Mouse (Mus musculus): ENCODE data around the gene Asb18. TPM values are rescaled to one million over a fixed set of nuclear protein-coding genes. Genes with fewer than 3 reads are reported as not detected.

Asb18 gene
- polyA plus RNA-seq, 1 experiment from 2014 or later = 0.09 TPM

DNA sequence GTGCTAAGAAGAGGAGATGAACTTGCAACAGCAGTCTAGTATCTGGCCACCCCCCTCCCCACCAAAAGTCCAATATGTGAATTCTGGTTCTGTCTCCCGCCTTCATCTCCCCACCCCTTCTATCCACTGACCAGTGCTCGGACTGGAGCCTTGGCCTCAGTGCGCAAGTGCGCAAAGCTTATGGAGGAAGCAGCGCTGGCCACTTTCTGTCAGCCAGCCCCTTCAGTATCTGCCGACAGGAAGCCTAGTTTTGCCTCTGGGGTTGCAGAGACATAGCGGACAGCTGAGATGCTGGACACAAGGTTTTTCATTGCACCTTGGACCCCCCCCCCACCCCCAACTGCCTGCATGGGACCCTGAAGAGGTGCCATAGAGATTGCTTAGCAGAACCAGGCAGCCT, 92.2 kb downstream of the Asb18 start:
- Histone ChIP-seq H3K9ac (no peak overlapping the region), H3K27me3 (peaks cover 99% of the 10 kb centered on the region), H3K9me3 (peaks cover 5% of the 10 kb centered on the region; the same call in 1 of the 2 replicates), H3K27ac (no peak overlapping the region), H3K4me3 (no peak overlapping the region), H3K4me2 (replicated peaks) (peak overlapping the region; percentile 42), H3K36me3 (no peaks in the 10 kb centered on the region), H3K4me1 (peaks cover 21% of the 10 kb centered on the region)
- no peak for ATAC-seq (ENCODE audit: insufficient number of reproducible peaks, insufficient read depth, low FRiP score, low TSS enrichment)
- WGBS = 2% methylated on average over 7 of the region's 7 CpGs

DNA sequence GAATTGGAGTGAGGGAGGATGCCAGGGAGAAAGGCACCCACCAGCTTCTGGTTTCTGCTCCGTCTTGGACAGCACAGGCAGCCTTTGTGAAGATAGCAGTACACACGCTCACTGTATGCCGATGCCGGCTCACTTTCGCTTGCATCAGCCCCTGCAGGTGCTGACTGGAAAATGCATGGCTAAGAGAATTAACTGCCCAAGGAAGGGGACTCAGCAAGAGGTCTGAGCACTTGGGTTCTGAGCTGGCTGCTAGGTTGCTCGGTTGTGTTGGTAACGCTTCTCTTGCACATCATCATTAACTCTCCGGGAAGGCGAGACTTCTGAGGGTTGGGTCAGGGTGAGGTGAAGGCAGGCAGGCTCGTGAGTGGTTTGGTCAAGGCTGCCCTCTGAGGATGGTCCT, 92.7 kb downstream of the Asb18 start:
- no peak overlapping the region for H3K9ac ChIP-seq
- H3K4me2 ChIP-seq (replicated peaks) = no peak overlapping the region
- no peak overlapping the region for H3K27ac ChIP-seq
- peaks cover 19% of the 10 kb centered on the region for H3K4me1 ChIP-seq
- H3K9me3 ChIP-seq = peaks cover 5% of the 10 kb centered on the region; the same call in 1 of the 2 replicates
- ATAC-seq (ENCODE audit: insufficient number of reproducible peaks, insufficient read depth, low FRiP score, low TSS enrichment) = no peak
- H3K4me3 ChIP-seq = no peak overlapping the region
- WGBS = 3% methylated on average over 10 of the region's 10 CpGs
- H3K27me3 ChIP-seq = peaks cover 99% of the 10 kb centered on the region
- no peaks in the 10 kb centered on the region for H3K36me3 ChIP-seq

DNA sequence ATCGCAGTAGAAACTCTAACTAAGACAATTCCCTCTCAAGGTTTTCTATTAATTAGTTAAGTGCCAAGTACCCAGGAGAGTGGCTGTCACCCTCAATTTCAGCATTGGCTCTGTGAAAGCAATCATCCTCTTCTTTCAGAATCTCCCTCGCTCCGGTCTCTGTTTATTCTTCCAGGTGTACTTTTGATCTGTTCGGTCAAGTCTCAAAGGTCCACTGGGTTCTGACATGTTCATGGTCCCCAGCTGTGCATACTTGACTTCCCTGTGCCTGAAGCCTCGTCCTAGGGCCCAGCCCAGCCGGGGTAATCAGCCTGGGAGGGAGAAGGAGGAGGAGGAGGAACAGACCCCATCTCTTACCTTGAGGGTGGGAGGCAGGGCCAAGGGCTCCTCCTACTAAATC, 95.3 kb downstream of the Asb18 start:
- H3K36me3 ChIP-seq = no peaks in the 10 kb centered on the region
- ATAC-seq (ENCODE audit: insufficient number of reproducible peaks, insufficient read depth, low FRiP score, low TSS enrichment) = no peak
- H3K27ac ChIP-seq = no peak overlapping the region
- no peak overlapping the region for H3K4me2 ChIP-seq (replicated peaks)
- H3K9me3 ChIP-seq = peaks cover 5% of the 10 kb centered on the region; the same call in 1 of the 2 replicates
- WGBS = 74% methylated on average over 6 of the region's 6 CpGs
- peaks cover 74% of the 10 kb centered on the region for H3K27me3 ChIP-seq
- H3K4me1 ChIP-seq = peaks cover 19% of the 10 kb centered on the region
- H3K4me3 ChIP-seq = no peak overlapping the region
- no peak overlapping the region for H3K9ac ChIP-seq

DNA sequence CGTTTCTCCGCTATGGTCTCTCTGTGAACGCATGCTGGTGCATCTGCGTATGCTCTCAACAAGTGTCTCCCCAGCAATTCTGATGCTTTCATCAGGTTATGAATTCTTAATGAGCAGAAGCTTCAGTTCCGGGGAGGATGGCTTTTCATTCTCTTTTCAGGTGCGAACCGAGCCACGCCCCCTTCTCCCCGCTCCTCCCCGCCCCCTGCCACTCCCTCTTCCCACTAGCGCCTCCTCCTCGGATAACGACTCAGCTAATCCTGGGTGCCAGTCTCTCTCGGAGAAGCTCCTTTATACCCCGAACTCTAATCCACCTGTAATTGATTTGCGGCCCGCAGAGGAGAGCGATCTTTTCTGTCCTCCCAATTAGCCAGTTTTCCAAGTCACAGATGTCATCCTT, 96.4 kb downstream of the Asb18 start:
- no peak for ATAC-seq (ENCODE audit: insufficient number of reproducible peaks, insufficient read depth, low FRiP score, low TSS enrichment)
- peaks cover 5% of the 10 kb centered on the region; the same call in 1 of the 2 replicates for H3K9me3 ChIP-seq
- peaks cover 63% of the 10 kb centered on the region for H3K27me3 ChIP-seq
- WGBS = 21% methylated on average over 18 of the region's 18 CpGs
- no peak overlapping the region for H3K9ac ChIP-seq
- H3K4me1 ChIP-seq = peaks cover 10% of the 10 kb centered on the region
- H3K4me2 ChIP-seq (replicated peaks) = no peak overlapping the region
- no peak overlapping the region for H3K27ac ChIP-seq
- H3K36me3 ChIP-seq = no peaks in the 10 kb centered on the region
- H3K4me3 ChIP-seq = no peak overlapping the region

DNA sequence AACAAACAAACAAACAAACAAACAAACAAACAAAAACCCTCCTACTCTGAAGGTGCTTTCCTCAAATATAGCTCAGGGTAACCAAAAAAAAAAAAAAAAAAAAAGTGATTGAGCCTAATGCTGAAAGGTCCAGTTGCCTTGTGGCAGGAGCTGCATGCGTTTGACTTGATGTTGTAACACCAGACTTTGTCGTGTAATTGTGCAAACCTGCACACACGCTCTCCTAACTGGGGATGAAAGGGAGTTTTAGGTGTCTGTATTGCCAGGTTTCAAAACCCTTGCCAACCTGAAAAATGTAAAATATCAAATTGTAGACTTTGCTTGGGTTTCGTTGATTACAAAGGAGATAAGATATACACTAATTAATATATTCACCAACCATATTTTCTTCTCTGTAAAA, 100.9 kb downstream of the Asb18 start:
- H3K9me3 ChIP-seq = peaks cover under 1% of the 10 kb centered on the region; the same call in 1 of the 2 replicates
- H3K4me2 ChIP-seq (replicated peaks) = no peak overlapping the region
- H3K27me3 ChIP-seq = peaks cover 19% of the 10 kb centered on the region
- H3K36me3 ChIP-seq = no peaks in the 10 kb centered on the region
- H3K4me1 ChIP-seq = 0 out of 2 replicates have a peak, but pooled peaks cover 3% of the 10 kb centered on the region
- H3K27ac ChIP-seq = no peak overlapping the region
- no peak for ATAC-seq (ENCODE audit: insufficient number of reproducible peaks, insufficient read depth, low FRiP score, low TSS enrichment)
- no peak overlapping the region for H3K4me3 ChIP-seq
- no peak overlapping the region for H3K9ac ChIP-seq
- WGBS = 75% methylated on average over 4 of the region's 4 CpGs

DNA sequence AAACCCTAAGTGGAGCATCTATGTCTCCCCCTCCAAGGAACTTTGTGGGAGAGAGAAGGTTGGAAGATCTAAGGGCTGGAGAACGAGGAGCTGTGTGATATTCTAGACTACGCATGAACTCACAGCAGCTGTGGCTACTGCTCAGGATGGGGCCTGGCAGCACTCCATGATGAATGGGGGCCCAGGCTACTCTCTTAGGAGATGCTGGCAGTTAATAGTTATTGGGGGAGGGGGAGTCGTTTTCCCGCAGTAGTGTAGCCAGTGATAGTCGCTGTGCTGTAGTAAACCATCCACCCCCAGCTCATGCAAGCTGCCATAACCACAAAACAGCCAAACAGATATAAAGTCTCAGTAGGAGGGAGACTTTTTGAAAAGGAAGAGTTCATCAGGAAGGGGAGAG, 102.1 kb downstream of the Asb18 start:
- Histone ChIP-seq H3K27ac (no peak overlapping the region), H3K4me3 (no peak overlapping the region), H3K36me3 (no peaks in the 10 kb centered on the region), H3K9me3 (no peaks in the 10 kb centered on the region), H3K9ac (no peak overlapping the region), H3K4me1 (0 out of 2 replicates have a peak, but pooled peaks cover 3% of the 10 kb centered on the region), H3K27me3 (peaks cover 6% of the 10 kb centered on the region; the same call in 1 of the 2 replicates), H3K4me2 (replicated peaks) (no peak overlapping the region)
- WGBS = 45% methylated on average over 5 of the region's 5 CpGs
- no peak for ATAC-seq (ENCODE audit: insufficient number of reproducible peaks, insufficient read depth, low FRiP score, low TSS enrichment)

DNA sequence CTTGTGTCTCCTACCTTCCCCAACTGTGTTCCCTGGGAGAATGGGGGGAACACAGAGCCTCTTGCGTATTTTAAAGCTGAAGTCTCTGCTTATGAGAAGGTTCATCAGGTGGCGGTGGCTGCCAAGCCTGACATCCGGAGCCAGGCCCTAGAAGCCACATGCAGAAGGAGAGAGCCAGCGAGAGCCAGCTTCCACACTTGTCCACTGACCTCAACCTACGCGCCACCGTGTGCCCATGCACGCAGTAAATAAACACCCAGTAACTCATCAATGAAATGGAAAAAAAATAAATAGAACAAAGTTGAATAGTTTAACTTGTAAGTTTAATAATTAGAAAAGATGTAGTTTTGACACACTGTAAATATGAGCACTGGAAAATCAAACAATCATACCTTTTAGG, 104.7 kb downstream of the Asb18 start:
- Histone ChIP-seq H3K27me3 (no peaks in the 10 kb centered on the region), H3K27ac (no peak overlapping the region), H3K4me1 (0 out of 2 replicates have a peak, but pooled peaks cover 3% of the 10 kb centered on the region), H3K36me3 (no peaks in the 10 kb centered on the region), H3K9ac (no peak overlapping the region), H3K4me3 (no peak overlapping the region), H3K4me2 (replicated peaks) (no peak overlapping the region), H3K9me3 (no peaks in the 10 kb centered on the region)
- no peak for ATAC-seq (ENCODE audit: insufficient number of reproducible peaks, insufficient read depth, low FRiP score, low TSS enrichment)
- WGBS = 87% methylated on average over 8 of the region's 8 CpGs

DNA sequence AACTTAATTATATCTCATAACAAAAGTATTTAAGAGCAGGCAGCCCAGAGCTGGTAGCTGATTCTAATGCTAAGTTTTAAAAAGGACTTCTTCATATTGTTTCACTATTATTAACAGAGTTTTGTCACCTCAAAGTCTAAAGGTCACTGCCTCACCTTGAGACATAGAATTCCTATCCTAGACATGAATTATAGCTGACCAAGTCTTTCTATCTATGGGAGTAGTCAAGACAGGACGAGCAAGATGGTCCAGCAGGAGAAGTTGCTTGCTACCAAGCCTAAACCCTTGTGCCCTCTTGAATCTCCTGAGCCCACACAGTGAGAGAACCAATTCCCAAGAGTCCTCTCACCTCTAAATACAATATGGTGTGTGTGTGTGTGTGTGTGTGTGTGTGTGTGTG, 111.8 kb downstream of the Asb18 start:
- H3K9me3 ChIP-seq = no peaks in the 10 kb centered on the region
- H3K4me2 ChIP-seq (replicated peaks) = no peak overlapping the region
- no peak overlapping the region for H3K9ac ChIP-seq
- H3K4me1 ChIP-seq = no peaks in the 10 kb centered on the region
- no peaks in the 10 kb centered on the region for H3K27me3 ChIP-seq
- H3K36me3 ChIP-seq = no peaks in the 10 kb centered on the region
- no peak overlapping the region for H3K27ac ChIP-seq
- WGBS = 89% methylated on average over 1 of the region's 1 CpGs
- H3K4me3 ChIP-seq = no peak overlapping the region
- no peak for ATAC-seq (ENCODE audit: insufficient number of reproducible peaks, insufficient read depth, low FRiP score, low TSS enrichment)

DNA sequence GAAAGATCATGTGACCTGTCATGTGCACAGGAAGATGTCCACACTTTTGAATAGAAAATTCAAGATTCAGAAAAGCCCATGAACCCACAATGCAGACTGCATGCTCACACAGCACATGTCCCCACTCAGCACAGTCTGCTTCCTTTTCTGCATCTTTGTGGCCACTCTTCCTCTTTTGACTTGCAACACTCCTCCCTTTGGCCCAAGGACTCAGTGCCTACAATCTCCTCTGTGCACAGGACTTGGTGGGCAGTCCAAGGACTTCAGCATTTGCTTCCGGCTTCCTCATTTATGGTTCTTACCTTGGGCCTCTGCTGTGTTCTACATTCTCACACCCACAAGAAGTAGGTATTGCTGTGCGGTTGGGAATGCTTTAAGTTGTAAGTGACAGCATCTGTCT, 112.2 kb downstream of the Asb18 start:
- no peak overlapping the region for H3K9ac ChIP-seq
- 93% methylated on average over 2 of the region's 2 CpGs for WGBS
- no peak overlapping the region for H3K27ac ChIP-seq
- no peaks in the 10 kb centered on the region for H3K4me1 ChIP-seq
- H3K9me3 ChIP-seq = no peaks in the 10 kb centered on the region
- no peaks in the 10 kb centered on the region for H3K36me3 ChIP-seq
- H3K4me3 ChIP-seq = no peak overlapping the region
- no peak for ATAC-seq (ENCODE audit: insufficient number of reproducible peaks, insufficient read depth, low FRiP score, low TSS enrichment)
- no peak overlapping the region for H3K4me2 ChIP-seq (replicated peaks)
- H3K27me3 ChIP-seq = no peaks in the 10 kb centered on the region

DNA sequence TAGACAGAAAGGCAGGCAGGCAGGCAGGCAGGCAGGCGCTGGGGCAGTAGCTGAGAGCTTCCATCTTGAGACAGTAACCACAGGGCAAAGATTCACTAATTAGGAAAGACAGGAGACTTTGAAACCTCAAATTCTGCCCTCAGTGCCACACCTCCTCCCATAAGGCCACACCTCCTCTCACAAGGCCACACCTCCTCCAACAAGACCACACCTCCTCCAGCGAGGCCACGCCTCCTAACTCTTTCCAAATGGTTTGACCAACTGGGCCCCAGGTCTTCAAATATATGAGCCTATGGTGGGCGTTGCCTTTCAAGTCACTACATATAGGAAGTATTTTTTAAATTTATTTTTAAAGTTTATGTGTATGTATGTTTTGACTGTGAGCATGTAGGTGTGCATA, 113.1 kb downstream of the Asb18 start:
- Histone ChIP-seq H3K4me2 (replicated peaks) (no peak overlapping the region), H3K9ac (no peak overlapping the region), H3K27ac (no peak overlapping the region), H3K4me1 (no peaks in the 10 kb centered on the region), H3K36me3 (0 out of 2 replicates have a peak, but pooled peaks cover 4% of the 10 kb centered on the region), H3K9me3 (no peaks in the 10 kb centered on the region), H3K27me3 (no peaks in the 10 kb centered on the region), H3K4me3 (no peak overlapping the region)
- 81% methylated on average over 4 of the region's 4 CpGs for WGBS
- ATAC-seq (ENCODE audit: insufficient number of reproducible peaks, insufficient read depth, low FRiP score, low TSS enrichment) = no peak

Other genes starting within 250 kb of the Asb18 start
- gene Gbx2, start 83.5 kb downstream of the Asb18 start, polyA plus RNA-seq (2016; fragmentation: Nextera tagmentation; extraction: Ambion mirVana) = 2.2 and 3.1 TPM in 2 replicates
- 0.17 and 0.51 TPM in 2 replicates for gene Iqca, start 138.7 kb upstream of the Asb18 start, polyA plus RNA-seq (2016; fragmentation: Nextera tagmentation; extraction: Ambion mirVana)
- gene Ackr3, start 189.3 kb upstream of the Asb18 start, polyA plus RNA-seq (2016; fragmentation: Nextera tagmentation; extraction: Ambion mirVana) = 42.7 and 45.3 TPM in 2 replicates

Data from embryonic facial prominence, embryonic 12.5 days (tissue).